In genomic region chr9:50604338-50604737, GRCm38 (mm10) we compare ENCODE assay signal across 7 mouse cellular contexts. TPM values are rescaled to one million over a fixed set of nuclear protein-coding genes. Genes with fewer than 3 reads are reported as not detected.
DNase-seq lines count a peak whose midpoint lies in the region; ATAC-seq and TF ChIP-seq lines count a peak whose summit lies in the region.

No protein-coding gene starts in this region.

- H3K4me3 ChIP-seq in spleen, adult 2 months (ENCODE audit: extremely low read depth, insufficient read depth, insufficient read length) = peak overlapping the region; percentile 85
- peak overlapping the region; percentile 92 for H3K4me3 ChIP-seq in forebrain, embryonic 10.5 days
- H3K4me3 ChIP-seq in liver, embryonic 13.5 days (replicated peaks) = peak overlapping the region; percentile 87

- H3K9me3 ChIP-seq in forebrain, embryonic 10.5 days = no peaks in the 10 kb centered on the region
- no peaks in the 10 kb centered on the region for H3K9me3 ChIP-seq in liver, embryonic 13.5 days (replicated peaks)

- DNase-seq in spleen, adult 2 months (ENCODE audit: low read depth in 1 of 2, low spot score in 2 of 2) = no peak
- no peak for DNase-seq in spleen, adult 12 weeks (ENCODE audit: low spot score)
- DNase-seq in forebrain, embryonic 10.5 days (ENCODE audit: extremely low spot score, low spot score) = no peak
- no peak for DNase-seq in liver, embryonic 13.5 days
- no peak for DNase-seq in Muller cell, postnatal 12 days (ENCODE audit: inconsistent ontology term)
- DNase-seq in spleen, adult 18-20 months = no peak
- no peak for DNase-seq in MN1 (ENCODE audit: low spot score)

- peak overlapping the region; percentile 84 for H3K4me2 ChIP-seq in liver, embryonic 13.5 days

- H3K9ac ChIP-seq in liver, embryonic 13.5 days = peak overlapping the region; percentile 90

- peaks cover 5% of the 10 kb centered on the region for H3K4me1 ChIP-seq in spleen, adult 2 months (ENCODE audit: control insufficient read depth, insufficient read depth, insufficient read length)
- H3K4me1 ChIP-seq in forebrain, embryonic 10.5 days = peaks cover 30% of the 10 kb centered on the region
- H3K4me1 ChIP-seq in liver, embryonic 13.5 days (replicated peaks) = peaks cover 45% of the 10 kb centered on the region

- ATAC-seq in liver, embryonic 13.5 days (ENCODE audit: low read depth) = peak; percentile 0; the same call in 1 of the 2 replicates

- H3K36me3 ChIP-seq in spleen, adult 2 months (ENCODE audit: control insufficient read depth, insufficient read depth, low read length) = peaks cover 14% of the 10 kb centered on the region
- H3K36me3 ChIP-seq in forebrain, embryonic 10.5 days (replicated peaks) = peaks cover 56% of the 10 kb centered on the region
- peaks cover 53% of the 10 kb centered on the region for H3K36me3 ChIP-seq in liver, embryonic 13.5 days

- 3% methylated on average over 6 of the region's 6 CpGs for whole genome bisulfite sequencing in spleen, adult 2 months
- 8% methylated on average over 6 of the region's 6 CpGs for WGBS in forebrain, embryonic 10.5 days
- WGBS in liver, embryonic 13.5 days (ENCODE audit: insufficient replicate concordance) = under 1% methylated on average over 6 of the region's 6 CpGs

- H3K27me3 ChIP-seq in spleen, adult 2 months (ENCODE audit: control insufficient read depth, insufficient read depth, low read length) = no peaks in the 10 kb centered on the region
- no peaks in the 10 kb centered on the region for H3K27me3 ChIP-seq in forebrain, embryonic 10.5 days (ENCODE audit: poor library complexity, severe bottlenecking)
- H3K27me3 ChIP-seq in liver, embryonic 13.5 days = no peaks in the 10 kb centered on the region

- TF ChIP-seq CTCF in spleen, adult 2 months (IDR thresholded peaks at IDR 0.05; ENCODE audit: extremely low read depth, insufficient read depth, insufficient read length, insufficient replicate concordance) = no peak

- peak overlapping the region; percentile 84; the same call in 1 of the 2 replicates for H3K27ac ChIP-seq in spleen, adult 2 months (ENCODE audit: insufficient read depth, low read length)
- peak overlapping the region; percentile 96 for H3K27ac ChIP-seq in forebrain, embryonic 10.5 days
- peak overlapping the region; percentile 86 for H3K27ac ChIP-seq in liver, embryonic 13.5 days

- TF ChIP-seq POLR2A in spleen, adult 2 months (IDR thresholded peaks at IDR 0.05; ENCODE audit: low read depth, low read length) = no peak

RNA-seq across cellular contexts. Expression of gene Timm8b, which starts 0.6 kb away (rescaled TPM):
- 39.0 and 67.3 TPM in 2 replicates for polyA plus RNA-seq in spleen, adult 2 months (2012; rRNA removed)
- polyA plus RNA-seq in forebrain, embryonic 10.5 days (2016; fragmentation: Nextera tagmentation; extraction: Ambion mirVana) = 308 and 321 TPM in 2 replicates
- 208 and 218 TPM in 2 replicates for polyA plus RNA-seq in liver, embryonic 13.5 days (2015; fragmentation: Nextera tagmentation; extraction: Ambion mirVana)

RNA-seq across cellular contexts. Expression of gene Sdhd, which starts 0.7 kb away (rescaled TPM):
- polyA plus RNA-seq in spleen, adult 2 months (2012; rRNA removed) = 70.6 and 73.2 TPM in 2 replicates
- polyA plus RNA-seq in forebrain, embryonic 10.5 days (2016; fragmentation: Nextera tagmentation; extraction: Ambion mirVana) = 325 and 340 TPM in 2 replicates
- polyA plus RNA-seq in liver, embryonic 13.5 days (2015; fragmentation: Nextera tagmentation; extraction: Ambion mirVana) = 350 and 370 TPM in 2 replicates

RNA-seq across cellular contexts. Expression of gene Pih1d2, which starts 12.8 kb away (rescaled TPM):
- 0.07 and 0.18 TPM in 2 replicates for polyA plus RNA-seq in spleen, adult 2 months (2012; rRNA removed)
- polyA plus RNA-seq in forebrain, embryonic 10.5 days (2016; fragmentation: Nextera tagmentation; extraction: Ambion mirVana) = 6.5 and 7.9 TPM in 2 replicates
- polyA plus RNA-seq in liver, embryonic 13.5 days (2015; fragmentation: Nextera tagmentation; extraction: Ambion mirVana) = 1.8 and 2.1 TPM in 2 replicates

RNA-seq across cellular contexts. Expression of gene Nkapd1, which starts 12.9 kb away (rescaled TPM):
- polyA plus RNA-seq in spleen, adult 2 months (2012; rRNA removed) = 4.0 and 4.4 TPM in 2 replicates
- polyA plus RNA-seq in forebrain, embryonic 10.5 days (2016; fragmentation: Nextera tagmentation; extraction: Ambion mirVana) = 20.5 and 22.1 TPM in 2 replicates
- 10.4 and 11.6 TPM in 2 replicates for polyA plus RNA-seq in liver, embryonic 13.5 days (2015; fragmentation: Nextera tagmentation; extraction: Ambion mirVana)

RNA-seq across cellular contexts. Expression of gene Tex12, which starts 43.2 kb away (rescaled TPM):
- not detected in 2 replicates for polyA plus RNA-seq in spleen, adult 2 months (2012; rRNA removed)
- polyA plus RNA-seq in forebrain, embryonic 10.5 days (2016; fragmentation: Nextera tagmentation; extraction: Ambion mirVana) = 0.17 TPM in 1 of 2 replicates, not detected in the other
- polyA plus RNA-seq in liver, embryonic 13.5 days (2015; fragmentation: Nextera tagmentation; extraction: Ambion mirVana) = not detected in 2 replicates
